Mouse (Mus musculus): ENCODE results near the gene Gipc3. TPM values are rescaled to one million over a fixed set of nuclear protein-coding genes. Genes with fewer than 3 reads are reported as not detected.

Gene Gipc3
- polyA plus RNA-seq, 1 experiment from 2014 or later, result not detected

GRCm38 (mm10) chr10:81334324-81334723, 8.7 kb downstream of the Gipc3 start:
- no peaks in the 10 kb centered on the region for H3K36me3 ChIP-seq (ENCODE audit: control insufficient read depth, insufficient read depth, low read length)
- no peak overlapping the region for H3K9ac ChIP-seq (ENCODE audit: low read length)
- peaks cover 10% of the 10 kb centered on the region for H3K27me3 ChIP-seq (ENCODE audit: control insufficient read depth, insufficient read depth, low read length)
- H3K9me3 ChIP-seq (ENCODE audit: control insufficient read depth, low read length), result no peaks in the 10 kb centered on the region
- DNase-seq (ENCODE audit: low spot score) (no peak), ATAC-seq (replicated peaks; ENCODE audit: low FRiP score) (no peak)
- WGBS, result 66% methylated on average over 11 of the region's 11 CpGs
- no peak overlapping the region for H3K4me3 ChIP-seq (ENCODE audit: low read depth, low read length)
- H3K27ac ChIP-seq (ENCODE audit: low read depth, low read length), result no peak overlapping the region
- H3K4me2 ChIP-seq (ENCODE audit: low read depth, low read length, severe bottlenecking), result no peak overlapping the region
- no peaks in the 10 kb centered on the region for H3K4me1 ChIP-seq (replicated peaks; ENCODE audit: control insufficient read depth, insufficient read depth, low read length)

DNA sequence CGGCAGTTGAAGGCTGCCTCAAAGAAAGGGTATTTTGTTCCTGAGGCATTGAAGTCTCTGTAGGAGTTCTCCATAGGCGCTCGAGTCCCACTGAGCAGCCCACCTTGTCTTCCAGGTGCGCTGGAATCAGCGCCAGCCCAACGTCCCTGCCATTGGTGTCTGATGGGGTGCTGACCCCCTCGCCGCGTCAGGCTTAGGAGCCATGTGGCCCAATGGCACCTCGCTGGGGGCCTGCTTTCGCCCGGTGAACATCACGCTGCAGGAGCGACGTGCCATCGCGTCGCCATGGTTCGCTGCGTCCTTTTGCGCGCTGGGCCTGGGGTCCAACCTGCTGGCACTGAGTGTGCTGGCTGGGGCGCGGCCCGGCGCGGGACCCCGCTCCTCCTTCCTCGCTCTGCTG, 10.8 kb downstream of the Gipc3 start:
- Histone ChIP-seq H3K4me3 (ENCODE audit: low read depth, low read length) (no peak overlapping the region), H3K4me1 (replicated peaks; ENCODE audit: control insufficient read depth, insufficient read depth, low read length) (no peaks in the 10 kb centered on the region), H3K36me3 (ENCODE audit: control insufficient read depth, insufficient read depth, low read length) (no peaks in the 10 kb centered on the region; the same call in 1 of the 2 replicates), H3K4me2 (ENCODE audit: low read depth, low read length, severe bottlenecking) (no peak overlapping the region), H3K9me3 (ENCODE audit: control insufficient read depth, low read length) (no peaks in the 10 kb centered on the region), H3K27me3 (ENCODE audit: control insufficient read depth, insufficient read depth, low read length) (peaks cover 10% of the 10 kb centered on the region), H3K27ac (ENCODE audit: low read depth, low read length) (no peak overlapping the region), H3K9ac (ENCODE audit: low read length) (no peak overlapping the region)
- DNase-seq (ENCODE audit: low spot score) (no peak), ATAC-seq (replicated peaks; ENCODE audit: low FRiP score) (no peak)
- 16% methylated on average over 29 of the region's 29 CpGs for WGBS

DNA sequence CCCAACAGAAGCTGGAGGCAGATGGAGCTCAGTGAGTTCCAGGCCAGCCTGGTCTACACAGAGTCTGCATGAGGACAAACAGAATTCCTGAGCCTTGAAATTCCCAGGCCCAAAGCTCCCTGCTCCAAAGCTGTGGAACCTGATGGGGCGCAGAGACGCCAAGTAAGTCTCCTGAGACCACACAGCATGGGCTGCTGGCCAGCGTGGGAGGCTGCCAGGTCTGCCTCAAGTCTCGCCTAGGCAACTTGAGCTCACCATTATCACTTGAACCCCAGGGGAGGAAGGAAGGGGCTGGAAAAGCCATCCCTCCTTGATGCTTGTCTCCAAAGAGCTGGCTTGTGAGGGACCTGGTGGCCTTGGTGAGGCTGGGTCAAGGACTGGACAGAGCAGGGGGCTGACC, 13.1 kb downstream of the Gipc3 start:
- Histone ChIP-seq H3K4me2 (ENCODE audit: low read depth, low read length, severe bottlenecking) (no peak overlapping the region), H3K9me3 (ENCODE audit: control insufficient read depth, low read length) (no peaks in the 10 kb centered on the region), H3K27ac (ENCODE audit: low read depth, low read length) (no peak overlapping the region), H3K4me1 (replicated peaks; ENCODE audit: control insufficient read depth, insufficient read depth, low read length) (no peaks in the 10 kb centered on the region), H3K27me3 (ENCODE audit: control insufficient read depth, insufficient read depth, low read length) (peaks cover 10% of the 10 kb centered on the region), H3K9ac (ENCODE audit: low read length) (no peak overlapping the region), H3K36me3 (ENCODE audit: control insufficient read depth, insufficient read depth, low read length) (peaks cover 13% of the 10 kb centered on the region), H3K4me3 (ENCODE audit: low read depth, low read length) (no peak overlapping the region)
- ATAC-seq (replicated peaks; ENCODE audit: low FRiP score) (no peak), DNase-seq (ENCODE audit: low spot score) (no peak)
- 73% methylated on average over 4 of the region's 4 CpGs for WGBS

DNA sequence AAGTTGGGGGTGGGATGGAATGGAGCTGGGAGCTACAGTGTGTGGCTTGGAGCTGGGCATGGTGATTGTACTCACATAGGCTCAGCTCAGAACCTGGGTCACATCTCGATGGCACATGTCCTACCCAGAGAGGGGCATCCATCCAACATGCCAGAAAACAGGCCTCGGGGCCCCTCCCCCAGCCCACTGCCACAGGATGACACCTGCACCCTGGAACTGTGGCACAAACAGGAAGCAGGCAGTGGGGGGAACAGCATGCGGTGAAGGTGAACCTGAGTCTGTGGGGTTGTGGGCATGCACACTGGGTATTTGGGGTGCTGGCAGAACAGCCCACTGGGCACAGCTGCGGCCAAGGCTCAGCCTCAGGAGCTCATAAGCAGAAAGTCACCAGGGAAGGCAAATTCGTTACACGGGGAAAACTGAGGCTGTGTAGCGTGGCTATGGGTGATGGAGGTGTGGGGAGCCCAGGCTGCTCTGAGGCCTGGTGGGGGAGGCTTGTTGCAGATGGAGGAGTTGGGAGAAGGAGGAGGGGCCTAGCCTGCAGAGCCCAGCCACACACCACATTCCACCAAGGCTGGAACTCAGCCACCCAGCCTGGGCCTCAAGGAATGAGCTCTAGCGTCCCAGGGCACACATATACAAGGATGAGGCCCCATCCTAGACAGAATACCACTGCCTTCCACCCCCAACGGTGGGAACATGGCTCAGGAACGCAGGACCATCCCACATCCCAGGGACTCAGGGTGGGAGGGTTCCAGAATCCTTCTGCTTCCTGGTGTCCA, 13.7 kb downstream of the Gipc3 start:
- peaks cover 18% of the 10 kb centered on the region for H3K36me3 ChIP-seq (ENCODE audit: control insufficient read depth, insufficient read depth, low read length)
- H3K9ac ChIP-seq (ENCODE audit: low read length), result no peak overlapping the region
- no peaks in the 10 kb centered on the region for H3K4me1 ChIP-seq (replicated peaks; ENCODE audit: control insufficient read depth, insufficient read depth, low read length)
- no peak overlapping the region for H3K27ac ChIP-seq (ENCODE audit: low read depth, low read length)
- ATAC-seq (replicated peaks; ENCODE audit: low FRiP score), result no peak
- H3K4me2 ChIP-seq (ENCODE audit: low read depth, low read length, severe bottlenecking), result no peak overlapping the region
- DNase-seq (ENCODE audit: low spot score), result no peak
- H3K9me3 ChIP-seq (ENCODE audit: control insufficient read depth, low read length), result no peaks in the 10 kb centered on the region
- 79% methylated on average over 10 of the region's 10 CpGs for WGBS
- H3K27me3 ChIP-seq (ENCODE audit: control insufficient read depth, insufficient read depth, low read length), result peaks cover 10% of the 10 kb centered on the region
- H3K4me3 ChIP-seq (ENCODE audit: low read depth, low read length), result no peak overlapping the region

GRCm38 (mm10) chr10:81328386-81328785, 14.7 kb downstream of the Gipc3 start, which contains the start of gene Tbxa2r:
Gene Tbxa2r (plus strand): TSS chr10:81328731.
- Histone ChIP-seq H3K9ac (ENCODE audit: low read length) (no peak within 1 kb of the TSS), H3K27ac (ENCODE audit: low read depth, low read length) (no peak within 1 kb of the TSS), H3K4me2 (ENCODE audit: low read depth, low read length, severe bottlenecking) (no peak within 1 kb of the TSS), H3K4me1 (replicated peaks; ENCODE audit: control insufficient read depth, insufficient read depth, low read length) (no peaks in the 10 kb centered on the region), H3K36me3 (ENCODE audit: control insufficient read depth, insufficient read depth, low read length) (peaks cover 27% of the 10 kb centered on the region), H3K27me3 (ENCODE audit: control insufficient read depth, insufficient read depth, low read length) (peaks cover 8% of the 10 kb centered on the region), H3K9me3 (ENCODE audit: control insufficient read depth, low read length) (no peaks in the 10 kb centered on the region), H3K4me3 (ENCODE audit: low read depth, low read length) (no peak within 1 kb of the TSS)
- DNase-seq (ENCODE audit: low spot score) (no peak), ATAC-seq (replicated peaks; ENCODE audit: low FRiP score) (no peak)
- WGBS, result 19% methylated on average over 10 of the region's 10 CpGs

DNA sequence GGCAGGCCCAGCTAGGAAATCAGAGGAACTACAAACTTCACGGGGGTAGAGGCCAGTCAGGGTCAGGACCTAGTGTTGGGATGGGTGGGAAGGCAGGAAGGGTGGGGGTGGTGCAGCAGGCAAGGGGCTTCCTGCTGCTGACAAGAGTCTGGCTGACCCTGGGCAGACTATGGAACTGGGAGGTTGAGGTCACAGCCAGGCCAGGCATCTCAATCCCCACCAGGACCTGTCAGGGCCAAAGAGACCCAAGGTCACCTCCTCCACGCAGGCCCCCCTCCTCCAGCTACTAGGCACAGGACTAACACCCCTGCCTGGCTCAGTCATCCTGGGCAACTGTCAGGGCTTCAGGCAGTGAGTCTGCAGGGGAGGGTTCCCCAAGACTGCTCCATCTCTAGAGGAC, 15.1 kb downstream of the Gipc3 start:
- no peak overlapping the region for H3K4me3 ChIP-seq (ENCODE audit: low read depth, low read length)
- no peaks in the 10 kb centered on the region for H3K4me1 ChIP-seq (replicated peaks; ENCODE audit: control insufficient read depth, insufficient read depth, low read length)
- H3K27ac ChIP-seq (ENCODE audit: low read depth, low read length), result no peak overlapping the region
- H3K9me3 ChIP-seq (ENCODE audit: control insufficient read depth, low read length), result no peaks in the 10 kb centered on the region
- H3K4me2 ChIP-seq (ENCODE audit: low read depth, low read length, severe bottlenecking), result no peak overlapping the region
- H3K27me3 ChIP-seq (ENCODE audit: control insufficient read depth, insufficient read depth, low read length), result peaks cover 8% of the 10 kb centered on the region
- ATAC-seq (replicated peaks; ENCODE audit: low FRiP score), result no peak
- no peak overlapping the region for H3K9ac ChIP-seq (ENCODE audit: low read length)
- WGBS, result 67% methylated on average over 2 of the region's 2 CpGs
- H3K36me3 ChIP-seq (ENCODE audit: control insufficient read depth, insufficient read depth, low read length), result peaks cover 27% of the 10 kb centered on the region
- no peak for DNase-seq (ENCODE audit: low spot score)

- DNase-seq (ENCODE audit: low spot score), result no peak
- 89% methylated on average over 6 of the region's 6 CpGs for WGBS
- peaks cover 27% of the 10 kb centered on the region for H3K36me3 ChIP-seq (ENCODE audit: control insufficient read depth, insufficient read depth, low read length)
- peaks cover 4% of the 10 kb centered on the region for H3K4me1 ChIP-seq (replicated peaks; ENCODE audit: control insufficient read depth, insufficient read depth, low read length)
- H3K4me3 ChIP-seq (ENCODE audit: low read depth, low read length), result no peak overlapping the region
- no peak overlapping the region for H3K9ac ChIP-seq (ENCODE audit: low read length)
- H3K4me2 ChIP-seq (ENCODE audit: low read depth, low read length, severe bottlenecking), result no peak overlapping the region
- H3K27me3 ChIP-seq (ENCODE audit: control insufficient read depth, insufficient read depth, low read length), result no peaks in the 10 kb centered on the region
- H3K9me3 ChIP-seq (ENCODE audit: control insufficient read depth, low read length), result no peaks in the 10 kb centered on the region
- ATAC-seq (replicated peaks; ENCODE audit: low FRiP score), result no peak
- no peak overlapping the region for H3K27ac ChIP-seq (ENCODE audit: low read depth, low read length)
Measured at GRCm38 (mm10) chr10:81326858-81327257, 16.2 kb downstream of the Gipc3 start.

- ATAC-seq (replicated peaks; ENCODE audit: low FRiP score) (no peak), DNase-seq (ENCODE audit: low spot score) (no peak)
- no peak overlapping the region for H3K4me3 ChIP-seq (ENCODE audit: low read depth, low read length)
- no peaks in the 10 kb centered on the region for H3K9me3 ChIP-seq (ENCODE audit: control insufficient read depth, low read length)
- WGBS, result 95% methylated on average over 18 of the region's 18 CpGs
- no peak overlapping the region for H3K27ac ChIP-seq (ENCODE audit: low read depth, low read length)
- no peak overlapping the region for H3K4me2 ChIP-seq (ENCODE audit: low read depth, low read length, severe bottlenecking)
- H3K4me1 ChIP-seq (replicated peaks; ENCODE audit: control insufficient read depth, insufficient read depth, low read length), result peaks cover 7% of the 10 kb centered on the region
- no peak overlapping the region for H3K9ac ChIP-seq (ENCODE audit: low read length)
- no peaks in the 10 kb centered on the region for H3K27me3 ChIP-seq (ENCODE audit: control insufficient read depth, insufficient read depth, low read length)
- H3K36me3 ChIP-seq (ENCODE audit: control insufficient read depth, insufficient read depth, low read length), result peaks cover 27% of the 10 kb centered on the region
Measured at GRCm38 (mm10) chr10:81325781-81326180, 17.3 kb downstream of the Gipc3 start.

DNA sequence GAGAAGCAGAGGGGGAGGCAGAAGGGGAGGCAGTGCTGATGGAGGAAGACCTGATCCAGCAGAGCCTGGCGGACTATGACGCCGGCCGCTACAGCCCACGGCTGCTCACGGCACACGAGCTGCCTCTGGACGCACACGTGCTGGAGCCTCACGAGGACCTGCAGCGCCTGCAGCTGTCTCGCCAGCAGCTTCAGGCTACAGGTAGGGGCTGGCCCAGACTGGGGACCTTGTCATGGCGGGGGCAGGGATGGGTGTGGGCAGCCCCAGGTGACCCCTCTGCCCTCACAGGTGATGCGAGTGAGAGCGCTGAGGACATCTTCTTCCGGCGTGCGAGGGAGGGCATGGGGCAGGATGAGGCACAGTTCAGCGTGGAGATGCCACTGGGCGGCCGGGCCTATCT, 17.9 kb downstream of the Gipc3 start:
- no peak overlapping the region for H3K9ac ChIP-seq (ENCODE audit: low read length)
- H3K27me3 ChIP-seq (ENCODE audit: control insufficient read depth, insufficient read depth, low read length), result no peaks in the 10 kb centered on the region
- no peak overlapping the region for H3K27ac ChIP-seq (ENCODE audit: low read depth, low read length)
- peaks cover 27% of the 10 kb centered on the region for H3K36me3 ChIP-seq (ENCODE audit: control insufficient read depth, insufficient read depth, low read length)
- H3K4me2 ChIP-seq (ENCODE audit: low read depth, low read length, severe bottlenecking), result no peak overlapping the region
- no peaks in the 10 kb centered on the region for H3K9me3 ChIP-seq (ENCODE audit: control insufficient read depth, low read length)
- H3K4me3 ChIP-seq (ENCODE audit: low read depth, low read length), result no peak overlapping the region
- no peak for DNase-seq (ENCODE audit: low spot score)
- no peak for ATAC-seq (replicated peaks; ENCODE audit: low FRiP score)
- H3K4me1 ChIP-seq (replicated peaks; ENCODE audit: control insufficient read depth, insufficient read depth, low read length), result peaks cover 7% of the 10 kb centered on the region
- WGBS, result 93% methylated on average over 21 of the region's 21 CpGs

Measured in forebrain, embryonic 11.5 days (tissue).